Mouse (Mus musculus): Measurements from ENCODE around the gene Olfr703. TPM values are rescaled to one million over a fixed set of nuclear protein-coding genes. Genes with fewer than 3 reads are reported as not detected.

Olfr703 gene
- total and polyA plus RNA-seq, 3 experiments, result not detected

- Histone ChIP-seq H3K4me3 (replicated peaks in 1 of 3; ENCODE audit: low read depth in 2 of 3, low read length in 2 of 3, poor library complexity in 1 of 3) (no peak overlapping the region), H3K9me3 (replicated peaks; ENCODE audit: low read length) (no peaks in the 10 kb centered on the region), H3K9ac (ENCODE audit: insufficient read depth, low read depth) (no peak overlapping the region), H3K4me1 (ENCODE audit: control insufficient read depth in 1 of 2, insufficient read depth in 2 of 2) (no peaks in the 10 kb centered on the region), H3K27me3 (replicated peaks) (no peaks in the 10 kb centered on the region), H3K36me3 (replicated peaks in 1 of 2; ENCODE audit: control insufficient read depth in 1 of 2, insufficient read depth in 1 of 2, low read length in 1 of 2) (no peaks in the 10 kb centered on the region), H3K79me2 (replicated peaks; ENCODE audit: control insufficient read depth, extremely low read depth, insufficient read depth, poor library complexity, severe bottlenecking) (no peaks in the 10 kb centered on the region), H3K4me2 (ENCODE audit: insufficient read depth, low read depth, poor library complexity, severe bottlenecking) (no peak overlapping the region), H3K27ac (ENCODE audit: insufficient read depth, low read depth) (no peak overlapping the region)
- in situ Hi-C loops (cut with MboI; ENCODE audit: low pct_ligation_motif_present, low pct_unique_long_range_greater_than_20kb, low sequenced_read_pairs) (no loop called here), dilution Hi-C loops (cut with MboI; ENCODE audit: extremely low pct_ligation_motif_present, extremely low pct_unique_long_range_greater_than_20kb, low sequenced_read_pairs) (no loop called here)
- no peak for TF ChIP-seq ZMIZ1 (IDR thresholded peaks at IDR 0.05; ENCODE audit: low read depth, low read length)
- TF ChIP-seq MYC (IDR thresholded peaks at IDR 0.05; ENCODE audit: low read depth, low read length), result no peak
- no peak for TF ChIP-seq KAT2A (IDR thresholded peaks at IDR 0.05; ENCODE audit: insufficient replicate concordance, low read length)
- no peak for TF ChIP-seq JUND (conservative IDR thresholded peaks at IDR 0.05; ENCODE audit: low read depth, low read length)
- no peak for TF ChIP-seq EP300 (IDR thresholded peaks at IDR 0.05; ENCODE audit: low read length)
- no peak for TF ChIP-seq USF2 (conservative IDR thresholded peaks at IDR 0.05; ENCODE audit: low read depth, low read length)
- no peak for TF ChIP-seq JUN (IDR thresholded peaks at IDR 0.05; ENCODE audit: insufficient read depth, low read depth, low read length)
- DNase-seq (ENCODE audit: extremely low read depth), result no peak
Observed at GRCm38 (mm10) chr7:106818414-106818813, 24.7 kb upstream of the Olfr703 start.

GRCm38 (mm10) chr7:106833793-106834192 is 9.4 kb upstream of the Olfr703 start, which contains the start of gene Olfr702:
Gene Olfr702 (minus strand): TSS chr7:106833893.
- H3K9me3 ChIP-seq (replicated peaks; ENCODE audit: low read length), result no peaks in the 10 kb centered on the region

GRCm38 (mm10) chr7:106862885-106863284 is 19.7 kb downstream of the Olfr703 start, which contains the start of gene Olfr704:
Gene Olfr704 (plus strand): TSS chr7:106863185.
- TF ChIP-seq POLR2AphosphoS2 (IDR thresholded peaks at IDR 0.05; ENCODE audit: low read depth, low read length), result no peak
- TF ChIP-seq NELFE (IDR thresholded peaks at IDR 0.05; ENCODE audit: low read depth, low read length), result no peak
- TF ChIP-seq PAX5 (IDR thresholded peaks at IDR 0.05; ENCODE audit: low read length), result no peak
- no peak for TF ChIP-seq BHLHE40 (IDR thresholded peaks at IDR 0.05; ENCODE audit: low read depth, low read length)
- TF ChIP-seq GABPA (IDR thresholded peaks at IDR 0.05; ENCODE audit: insufficient replicate concordance, low read depth, low read length), result no peak
- TF ChIP-seq MXI1 (IDR thresholded peaks at IDR 0.05; ENCODE audit: low read depth, low read length), result no peak
- Histone ChIP-seq H3K9ac (ENCODE audit: insufficient read depth, low read depth) (no peak within 1 kb of the TSS), H3K27me3 (replicated peaks) (no peaks in the 10 kb centered on the region), H3K4me3 (replicated peaks in 1 of 3; ENCODE audit: low read depth in 2 of 3, low read length in 2 of 3, poor library complexity in 1 of 3) (no peak within 1 kb of the TSS), H3K4me1 (ENCODE audit: control insufficient read depth in 1 of 2, insufficient read depth in 2 of 2) (no peaks in the 10 kb centered on the region), H3K4me2 (ENCODE audit: insufficient read depth, low read depth, poor library complexity, severe bottlenecking) (no peak within 1 kb of the TSS), H3K36me3 (replicated peaks in 1 of 2; ENCODE audit: control insufficient read depth in 1 of 2, insufficient read depth in 1 of 2, low read length in 1 of 2) (no peaks in the 10 kb centered on the region), H3K27ac (ENCODE audit: insufficient read depth, low read depth) (no peak within 1 kb of the TSS), H3K9me3 (replicated peaks; ENCODE audit: low read length) (no peaks in the 10 kb centered on the region), H3K79me2 (replicated peaks; ENCODE audit: control insufficient read depth, extremely low read depth, insufficient read depth, poor library complexity, severe bottlenecking) (no peaks in the 10 kb centered on the region)
- dilution Hi-C loops (cut with MboI; ENCODE audit: extremely low pct_ligation_motif_present, extremely low pct_unique_long_range_greater_than_20kb, low sequenced_read_pairs) (no loop called here), in situ Hi-C loops (cut with MboI; ENCODE audit: low pct_ligation_motif_present, low pct_unique_long_range_greater_than_20kb, low sequenced_read_pairs) (no loop called here)
- DNase-seq (ENCODE audit: extremely low read depth), result no peak

More at GRCm38 (mm10) chr7:106833793-106834192, 9.4 kb upstream of the Olfr703 start, which contains the start of gene Olfr702:
- Histone ChIP-seq H3K27me3 (replicated peaks) (no peaks in the 10 kb centered on the region), H3K4me2 (ENCODE audit: insufficient read depth, low read depth, poor library complexity, severe bottlenecking) (no peak within 1 kb of the TSS), H3K4me3 (replicated peaks in 1 of 3; ENCODE audit: low read depth in 2 of 3, low read length in 2 of 3, poor library complexity in 1 of 3) (no peak within 1 kb of the TSS), H3K79me2 (replicated peaks; ENCODE audit: control insufficient read depth, extremely low read depth, insufficient read depth, poor library complexity, severe bottlenecking) (no peaks in the 10 kb centered on the region), H3K9ac (ENCODE audit: insufficient read depth, low read depth) (no peak within 1 kb of the TSS), H3K36me3 (replicated peaks in 1 of 2; ENCODE audit: control insufficient read depth in 1 of 2, insufficient read depth in 1 of 2, low read length in 1 of 2) (no peaks in the 10 kb centered on the region), H3K27ac (ENCODE audit: insufficient read depth, low read depth) (no peak within 1 kb of the TSS), H3K4me1 (ENCODE audit: control insufficient read depth in 1 of 2, insufficient read depth in 2 of 2) (no peaks in the 10 kb centered on the region)
- TF ChIP-seq USF1 (IDR thresholded peaks at IDR 0.05; ENCODE audit: low read depth, low read length), result no peak
- TF ChIP-seq MEF2A (IDR thresholded peaks at IDR 0.05; ENCODE audit: borderline replicate concordance, low read depth, low read length), result no peak
- TF ChIP-seq RCOR1 (conservative IDR thresholded peaks at IDR 0.05; ENCODE audit: low read depth, low read length), result no peak
- TF ChIP-seq E2F4 (IDR thresholded peaks at IDR 0.05; ENCODE audit: insufficient replicate concordance, low read depth, low read length), result no peak
- no peak for TF ChIP-seq HCFC1 (IDR thresholded peaks at IDR 0.05; ENCODE audit: low read depth, low read length)
- no peak for TF ChIP-seq TBP (conservative IDR thresholded peaks at IDR 0.05; ENCODE audit: low read depth, low read length)
- no peak for TF ChIP-seq MYC (IDR thresholded peaks at IDR 0.05; ENCODE audit: low read depth, low read length)
- TF ChIP-seq ZNF384 (IDR thresholded peaks at IDR 0.05; ENCODE audit: low read depth, low read length), result no peak
- no peak for TF ChIP-seq MAFK (IDR thresholded peaks at IDR 0.05; ENCODE audit: insufficient replicate concordance, low read length)
- no peak for TF ChIP-seq JUND (conservative IDR thresholded peaks at IDR 0.05; ENCODE audit: low read depth, low read length)
- no peak for TF ChIP-seq EP300 (IDR thresholded peaks at IDR 0.05; ENCODE audit: low read length)
- no peak for TF ChIP-seq USF2 (conservative IDR thresholded peaks at IDR 0.05; ENCODE audit: low read depth, low read length)
- no peak for TF ChIP-seq ZC3H11A (IDR thresholded peaks at IDR 0.05; ENCODE audit: low read depth, low read length)
- no peak for TF ChIP-seq NRF1 (IDR thresholded peaks at IDR 0.05; ENCODE audit: low read depth, low read length)
- TF ChIP-seq GABPA (IDR thresholded peaks at IDR 0.05; ENCODE audit: insufficient replicate concordance, low read depth, low read length), result no peak
- in situ Hi-C loops (cut with MboI; ENCODE audit: low pct_ligation_motif_present, low pct_unique_long_range_greater_than_20kb, low sequenced_read_pairs), result no loop called here
- dilution Hi-C loops (cut with MboI; ENCODE audit: extremely low pct_ligation_motif_present, extremely low pct_unique_long_range_greater_than_20kb, low sequenced_read_pairs), result no loop called here
- DNase-seq (ENCODE audit: extremely low read depth), result no peak

Data from CH12.LX (cell line).